In genomic region chr9:61055928-61056730, GRCm38 (mm10) we compare ENCODE assay signal across 8 mouse cellular contexts.
A peak's percentile ranks its signal among the peaks of the same experiment; 100 is the strongest.
DNase-seq lines count a peak whose midpoint lies in the region; ATAC-seq and TF ChIP-seq lines count a peak whose summit lies in the region.
"Had no signal": no experiment of that assay in that cellular context is flagged by ENCODE, and none has a peak within 500 bp of the region (broad histone marks: within the 10 kb centered on the region; RNA-seq: fewer than 3 reads in every experiment).

No protein-coding gene starts in this region.

- DNase-seq in left cerebral cortex, postnatal 25 days (ENCODE audit: low spot score in 2 of 2), result peak; percentile 16 to 32
- no peak for DNase-seq in left cerebral cortex, adult 8-10 months (ENCODE audit: low spot score in 2 of 2)
- DNase-seq in embryonic facial prominence, embryonic 14.5 days (ENCODE audit: low spot score), result no peak
- DNase-seq in adrenal gland, adult 2 months, result no peak

- no peak overlapping the region for H3ac ChIP-seq in myocyte (ENCODE audit: control insufficient read depth, insufficient read length)

- peak overlapping the region; percentile 8 for H3K4me3 ChIP-seq in bone marrow, adult 2 months (replicated peaks; ENCODE audit: control insufficient read depth, low read depth, low read length)
- H3K4me3 ChIP-seq in embryonic facial prominence, embryonic 14.5 days (ENCODE audit: low read depth, low read length), result no peak overlapping the region
- no peak overlapping the region for H3K4me3 ChIP-seq in myocyte
- no peak overlapping the region for H3K4me3 ChIP-seq in midbrain, embryonic 16.5 days (ENCODE audit: low read depth, low read length)
- H3K4me3 ChIP-seq: intestine, embryonic 15.5 days had no signal

- H3K36me3 ChIP-seq in embryonic facial prominence, embryonic 14.5 days (ENCODE audit: control insufficient read depth, insufficient read depth, low read length), result no peaks in the 10 kb centered on the region
- no peaks in the 10 kb centered on the region for H3K36me3 ChIP-seq in myocyte (ENCODE audit: control insufficient read depth, insufficient read depth)
- no peaks in the 10 kb centered on the region for H3K36me3 ChIP-seq in midbrain, embryonic 16.5 days (ENCODE audit: control insufficient read depth, insufficient read depth, low read length)
- H3K36me3 ChIP-seq: intestine, embryonic 15.5 days had no signal

- H3K79me2 ChIP-seq in myocyte (ENCODE audit: control insufficient read depth, insufficient read depth), result no peaks in the 10 kb centered on the region

- peaks cover 12% of the 10 kb centered on the region; the same call in 1 of the 2 replicates for H3K9me3 ChIP-seq in embryonic facial prominence, embryonic 14.5 days (ENCODE audit: control insufficient read depth, low read length)
- no peaks in the 10 kb centered on the region for H3K9me3 ChIP-seq in midbrain, embryonic 16.5 days (replicated peaks; ENCODE audit: control insufficient read depth, low read length, poor library complexity, severe bottlenecking)
- H3K9me3 ChIP-seq: intestine, embryonic 15.5 days had no signal

- peaks cover 17% of the 10 kb centered on the region for H3K4me1 ChIP-seq in bone marrow, adult 2 months (ENCODE audit: control insufficient read depth, insufficient read depth, low read length)
- peaks cover 28% of the 10 kb centered on the region for H3K4me1 ChIP-seq in embryonic facial prominence, embryonic 14.5 days (ENCODE audit: control insufficient read depth, insufficient read depth, low read length)
- H3K4me1 ChIP-seq in midbrain, embryonic 16.5 days (ENCODE audit: control insufficient read depth, insufficient read depth, low read length), result peaks cover 5% of the 10 kb centered on the region

- intact Hi-C loops in left cerebral cortex, postnatal 25 days (cut with DNase I), result no loop called here

- H3K27me3 ChIP-seq in embryonic facial prominence, embryonic 14.5 days (replicated peaks; ENCODE audit: control insufficient read depth, insufficient read depth, low read length), result no peaks in the 10 kb centered on the region
- peaks cover 6% of the 10 kb centered on the region for H3K27me3 ChIP-seq in myocyte (ENCODE audit: control insufficient read depth, insufficient read depth, insufficient read length)
- H3K27me3 ChIP-seq in midbrain, embryonic 16.5 days (ENCODE audit: control insufficient read depth, insufficient read depth, low read depth, low read length), result no peaks in the 10 kb centered on the region
- H3K27me3 ChIP-seq: intestine, embryonic 15.5 days had no signal

- H3K4me2 ChIP-seq in embryonic facial prominence, embryonic 14.5 days (ENCODE audit: low read depth, low read length), result peak overlapping the region; percentile 26
- H3K4me2 ChIP-seq in myocyte (ENCODE audit: low read depth), result peak overlapping the region; percentile 24
- H3K4me2 ChIP-seq in midbrain, embryonic 16.5 days (ENCODE audit: low read length), result no peak overlapping the region
- H3K4me2 ChIP-seq: intestine, embryonic 15.5 days had no signal

- WGBS in bone marrow, adult 2 months, result 18% methylated on average over 15 of the region's 15 CpGs
- 78% methylated on average over 15 of the region's 15 CpGs for WGBS in embryonic facial prominence, embryonic 14.5 days
- whole genome bisulfite sequencing in midbrain, embryonic 16.5 days, result 86% methylated on average over 15 of the region's 15 CpGs

- no peak for TF ChIP-seq POLR2A in bone marrow, adult 2 months (IDR thresholded peaks at IDR 0.05; ENCODE audit: borderline replicate concordance, control insufficient read depth, low read depth, low read length)
- no peak for TF ChIP-seq POLR2A in myocyte (IDR thresholded peaks at IDR 0.05; ENCODE audit: insufficient read length, low read depth)

- no peak for TF ChIP-seq CTCF in bone marrow, adult 2 months (IDR thresholded peaks at IDR 0.05; ENCODE audit: control insufficient read depth, insufficient read depth, low read length)

- peak; percentile 10; the same call in 1 of the 2 replicates for ATAC-seq in embryonic facial prominence, embryonic 14.5 days (ENCODE audit: low read depth)
- ATAC-seq in midbrain, embryonic 16.5 days, result no peak
- ATAC-seq: intestine, embryonic 15.5 days had no signal

- peak overlapping the region; percentile 52 for H3K27ac ChIP-seq in bone marrow, adult 2 months (ENCODE audit: control insufficient read depth, insufficient read depth, low read depth, low read length, poor library complexity)
- H3K27ac ChIP-seq in embryonic facial prominence, embryonic 14.5 days (replicated peaks; ENCODE audit: low read depth, low read length), result 0 out of 2 replicates have a peak overlapping the region, but pooled peaks have one; percentile 16
- H3K27ac ChIP-seq in midbrain, embryonic 16.5 days (ENCODE audit: low read length), result no peak overlapping the region
- H3K27ac ChIP-seq: intestine, embryonic 15.5 days had no signal

- H3K9ac ChIP-seq in embryonic facial prominence, embryonic 14.5 days (ENCODE audit: low read depth, low read length), result 0 out of 2 replicates have a peak overlapping the region, but pooled peaks have one; percentile 19
- H3K9ac ChIP-seq in midbrain, embryonic 16.5 days (ENCODE audit: low read depth, low read length), result no peak overlapping the region
- H3K9ac ChIP-seq: intestine, embryonic 15.5 days had no signal

TF ChIP-seq in myocyte, 11 proteins besides CTCF, POLR2A, EP300 and RAD21:
- TF ChIP-seq MYOG (IDR thresholded peaks at IDR 0.05; ENCODE audit: control insufficient read depth in 1 of 3, insufficient read depth in 1 of 3, insufficient read length in 2 of 3, low read depth in 2 of 3) (no peak), MAX (IDR thresholded peaks at IDR 0.05; ENCODE audit: low read depth) (no peak), E2F4 (IDR thresholded peaks at IDR 0.05; ENCODE audit: insufficient read depth) (no peak), TCF12 (IDR thresholded peaks at IDR 0.05; ENCODE audit: insufficient read depth, poor library complexity, severe bottlenecking) (no peak), CEBPB (IDR thresholded peaks at IDR 0.05; ENCODE audit: insufficient read depth, poor library complexity, severe bottlenecking) (no peak), MYOD1 (IDR thresholded peaks at IDR 0.05; ENCODE audit: control insufficient read depth in 1 of 3, insufficient read length in 2 of 3, low read depth in 2 of 3) (no peak), TCF3 (IDR thresholded peaks at IDR 0.05; ENCODE audit: insufficient read length, low read depth) (no peak), POLR2AphosphoS2 (IDR thresholded peaks at IDR 0.05; ENCODE audit: insufficient read length, low read depth) (no peak), REST (IDR thresholded peaks at IDR 0.05; ENCODE audit: insufficient read depth, insufficient read length) (no peak), SRF (IDR thresholded peaks at IDR 0.05; ENCODE audit: control insufficient read depth, insufficient read length, low read depth) (no peak), USF1 (IDR thresholded peaks at IDR 0.05; ENCODE audit: low read depth) (no peak)
TF ChIP-seq in myocyte: peak in this region for 0.

Comparison
In these comparisons a context has a peak if more than half of its experiments do, and no peak if none do; other contexts are left out.
1. DNase-seq: peak in left cerebral cortex, postnatal 25 days (2 of 2); none in left cerebral cortex, adult 8-10 months (0 of 2), embryonic facial prominence, embryonic 14.5 days (single experiment) and adrenal gland, adult 2 months (single experiment).